Mouse (Mus musculus) hindbrain, embryonic 13.5 days (tissue): ENCODE data around the gene Mcat. TPM values are rescaled to one million over a fixed set of nuclear protein-coding genes. Genes with fewer than 3 reads are reported as not detected.
A peak's percentile ranks its signal among the peaks of the same experiment; 100 is the strongest.

Experiments
- ATAC-seq: fragments of 200-750 bp; cut with Nextera tagmentation; 2 replicates; pipeline ENCODE4 v1.8.0; 2017; ENCODE audit warnings: moderate TSS enrichment; ENCODE audit not compliant: low FRiP score
- H3K27ac ChIP-seq: fragments of 300-500 bp; sonication (generic); 2 replicates; pipeline ENCODE4 v1.5.1; 2015; ENCODE audit warnings: inconsistent platforms, mild to moderate bottlenecking, moderate library complexity
- H3K27me3 ChIP-seq: fragments of 300-500 bp; sonication (generic); 2 replicates; pipeline ENCODE4 v1.6.1; 2015; ENCODE audit warnings: mild to moderate bottlenecking, inconsistent platforms
- H3K36me3 ChIP-seq: fragments of 300-500 bp; sonication (generic); 2 replicates; pipeline ENCODE4 v1.6.1; 2015; ENCODE audit warnings: mild to moderate bottlenecking, inconsistent platforms
- H3K4me1 ChIP-seq: fragments of 300-500 bp; sonication (generic); replicated peaks from 2 replicates; pipeline ENCODE4 v1.6.1; 2015; ENCODE audit warnings: inconsistent platforms
- H3K4me2 ChIP-seq: fragments of 300-500 bp; sonication (generic); 2 replicates; pipeline ENCODE4 v1.6.1; 2015; ENCODE audit warnings: inconsistent platforms, mild to moderate bottlenecking, moderate library complexity
- H3K4me3 ChIP-seq: fragments of 300-500 bp; sonication (generic); 2 replicates; pipeline ENCODE4 v1.5.1; 2015; ENCODE audit warnings: mild to moderate bottlenecking, inconsistent platforms
- H3K9ac ChIP-seq: fragments of 300-500 bp; sonication (generic); 2 replicates; pipeline ENCODE4 v1.6.1; 2015; ENCODE audit warnings: mild to moderate bottlenecking, inconsistent platforms
- H3K9me3 ChIP-seq: fragments of 300-500 bp; sonication (generic); 2 replicates; pipeline ENCODE4 v1.6.1; 2016; ENCODE audit warnings: inconsistent platforms
- WGBS: fragments of 180-500 bp; shearing (Covaris S2); methylation state at CpG from one replicate; pipeline ENCODE4 v1.1.7; 2015; 5-methylcytosine and 5-hydroxymethylcytosine counted together
- polyA plus RNA-seq: library from polyadenylated mRNA; unstranded; fragments of >200 nt; fragmentation: Nextera tagmentation; extraction: Ambion mirVana; gene quantifications from 2 replicates; pipeline ENCODE4 v1.2.1, GENCODE M21; 2015

Gene Mcat
- polyA plus RNA-seq, 1 experiment from 2014 or later: 34.4 TPM

DNA sequence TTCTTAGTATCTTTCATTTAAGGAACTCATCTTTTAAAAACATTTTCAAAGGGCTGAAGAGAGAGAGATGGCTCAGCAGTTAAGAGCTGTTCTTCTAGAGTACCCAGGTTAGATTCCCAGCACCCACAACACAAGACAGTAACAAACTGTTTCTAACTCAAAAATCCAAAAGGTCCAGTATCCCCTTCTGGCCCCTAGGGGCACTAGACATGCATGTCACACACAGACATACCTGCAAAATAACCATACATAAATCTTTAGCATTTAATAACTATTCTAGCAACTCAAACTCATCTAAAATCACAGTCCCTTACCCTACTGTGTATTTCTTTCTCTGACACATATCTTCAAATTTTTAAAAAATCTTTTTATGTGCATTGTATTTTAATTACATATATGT is 9.8 kb downstream of the Mcat start:
- Histone ChIP-seq H3K27me3 (0 out of 2 replicates have a peak, but pooled peaks cover 4% of the 10 kb centered on the region), H3K9me3 (no peaks in the 10 kb centered on the region), H3K4me1 (peaks cover 13% of the 10 kb centered on the region), H3K4me2 (no peak overlapping the region), H3K9ac (no peak overlapping the region), H3K4me3 (no peak overlapping the region), H3K27ac (no peak overlapping the region), H3K36me3 (peaks cover 46% of the 10 kb centered on the region)
- ATAC-seq: no peak

DNA sequence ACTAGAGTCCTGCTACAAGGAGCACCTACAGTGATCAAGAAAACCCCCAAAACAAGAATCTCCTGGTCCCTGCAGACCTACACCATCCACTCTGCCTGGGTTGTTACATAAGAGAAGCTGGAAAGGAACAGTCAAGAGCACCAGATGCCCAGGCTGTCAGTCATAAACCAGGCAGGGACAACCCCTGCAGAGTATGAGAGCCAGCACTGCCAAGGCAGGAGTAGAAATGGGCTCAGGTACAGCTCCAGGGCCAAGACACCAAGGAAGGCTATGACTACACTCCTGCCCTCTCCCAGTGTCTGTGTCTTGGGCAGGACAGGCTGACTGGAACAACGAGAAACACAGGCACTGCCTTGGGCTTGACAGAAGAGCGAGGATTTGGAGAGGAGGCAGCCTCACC is 13.4 kb downstream of the Mcat start:
- H3K9me3 ChIP-seq: no peaks in the 10 kb centered on the region
- no peak overlapping the region for H3K4me3 ChIP-seq
- peaks cover 8% of the 10 kb centered on the region for H3K4me1 ChIP-seq
- no peaks in the 10 kb centered on the region for H3K27me3 ChIP-seq
- no peak overlapping the region for H3K4me2 ChIP-seq
- H3K36me3 ChIP-seq: peaks cover 83% of the 10 kb centered on the region
- WGBS: 93% methylated on average over 2 of the region's 2 CpGs
- no peak overlapping the region for H3K27ac ChIP-seq
- H3K9ac ChIP-seq: no peak overlapping the region
- no peak for ATAC-seq

DNA sequence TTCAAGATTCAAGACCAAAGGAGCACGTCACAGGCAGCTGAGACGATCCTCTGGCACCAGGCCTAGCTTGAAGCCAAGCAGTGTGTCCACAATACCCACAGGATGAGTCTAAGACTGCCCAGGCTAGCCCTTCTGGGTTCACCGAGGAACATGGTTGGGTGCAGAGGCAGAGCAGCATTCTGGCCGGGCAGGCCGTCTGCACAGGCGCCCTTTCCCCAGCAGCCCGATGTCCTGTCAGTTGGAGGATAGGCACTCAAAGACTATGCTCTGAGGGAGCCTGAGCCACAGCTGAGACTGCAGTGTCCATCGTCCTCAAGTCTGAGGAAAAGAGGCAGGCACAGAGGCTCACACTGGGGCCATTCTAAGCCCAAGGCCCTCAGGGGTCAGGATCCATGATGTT is 16.4 kb downstream of the Mcat start:
- Histone ChIP-seq H3K27ac (no peak overlapping the region), H3K9me3 (no peaks in the 10 kb centered on the region), H3K4me3 (no peak overlapping the region), H3K27me3 (no peaks in the 10 kb centered on the region), H3K4me2 (no peak overlapping the region), H3K36me3 (peaks cover 72% of the 10 kb centered on the region), H3K4me1 (no peaks in the 10 kb centered on the region), H3K9ac (no peak overlapping the region)
- whole genome bisulfite sequencing: 94% methylated on average over 8 of the region's 8 CpGs
- ATAC-seq: no peak

DNA sequence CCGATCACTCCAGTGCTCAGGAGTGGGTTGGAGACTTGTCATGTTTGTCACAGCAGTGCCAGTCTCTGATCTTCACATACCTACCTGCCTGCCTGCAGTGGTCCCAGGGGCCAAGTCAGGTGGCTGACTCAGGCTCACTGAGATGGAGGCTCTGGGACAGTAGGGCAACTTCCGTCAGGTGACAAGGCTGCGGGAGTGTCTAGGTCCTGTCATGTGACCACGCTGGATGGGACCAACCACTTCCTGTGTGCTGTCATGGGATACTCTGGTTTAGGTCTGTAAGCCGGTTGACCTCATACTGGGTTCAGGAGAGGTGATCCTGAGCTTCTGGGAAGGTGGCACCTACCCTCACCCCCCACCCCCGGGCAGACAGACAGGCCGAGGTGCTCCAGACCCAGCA is 17.6 kb downstream of the Mcat start:
- Histone ChIP-seq H3K27me3 (no peaks in the 10 kb centered on the region), H3K36me3 (peaks cover 61% of the 10 kb centered on the region)
- WGBS: 96% methylated on average over 7 of the region's 7 CpGs

DNA sequence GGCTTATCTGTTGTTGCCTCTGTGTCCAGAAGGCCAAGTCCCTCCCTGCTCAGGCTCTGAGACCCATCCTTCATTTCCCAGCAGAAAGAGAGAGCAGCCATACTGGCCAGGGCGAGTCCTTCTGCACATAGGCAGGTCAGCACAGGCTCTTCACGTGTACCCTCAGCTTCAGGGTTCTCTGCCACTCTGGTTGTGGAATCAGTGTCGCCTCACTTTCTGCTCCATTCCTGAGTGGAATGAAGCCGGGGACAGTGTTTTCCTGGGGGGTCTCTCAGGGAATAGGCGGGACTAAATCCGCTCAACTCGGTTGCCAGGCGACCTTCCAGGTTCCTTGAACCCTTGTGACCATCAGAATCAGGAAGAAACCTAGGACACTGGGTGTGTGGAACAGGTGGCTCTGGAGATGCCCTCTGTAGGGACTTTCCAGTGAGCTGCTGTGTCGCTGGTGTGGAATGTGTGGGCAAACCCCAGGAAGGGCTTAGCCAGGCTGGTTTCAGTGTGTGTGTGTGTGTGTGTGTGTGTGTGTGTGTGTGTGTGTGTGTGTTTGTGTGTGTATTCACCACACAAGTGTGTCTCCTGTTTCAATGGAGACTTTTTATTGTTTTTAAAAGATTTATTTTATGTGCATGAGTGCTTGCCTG is 21.8 kb downstream of the Mcat start:
- whole genome bisulfite sequencing: 86% methylated on average over 9 of the region's 9 CpGs
- H3K36me3 ChIP-seq: peaks cover 18% of the 10 kb centered on the region
- no peaks in the 10 kb centered on the region for H3K27me3 ChIP-seq
- H3K4me3 ChIP-seq: no peak overlapping the region
- no peak overlapping the region for H3K9ac ChIP-seq
- no peaks in the 10 kb centered on the region for H3K4me1 ChIP-seq
- no peak for ATAC-seq
- H3K27ac ChIP-seq: no peak overlapping the region
- H3K4me2 ChIP-seq: no peak overlapping the region
- no peaks in the 10 kb centered on the region for H3K9me3 ChIP-seq

More for the DNA sequence above, 17.6 kb downstream of the Mcat start:
- ATAC-seq: no peak
- Histone ChIP-seq H3K4me2 (no peak overlapping the region), H3K4me3 (no peak overlapping the region), H3K9me3 (no peaks in the 10 kb centered on the region), H3K4me1 (no peaks in the 10 kb centered on the region), H3K27ac (no peak overlapping the region), H3K9ac (no peak overlapping the region)

DNA sequence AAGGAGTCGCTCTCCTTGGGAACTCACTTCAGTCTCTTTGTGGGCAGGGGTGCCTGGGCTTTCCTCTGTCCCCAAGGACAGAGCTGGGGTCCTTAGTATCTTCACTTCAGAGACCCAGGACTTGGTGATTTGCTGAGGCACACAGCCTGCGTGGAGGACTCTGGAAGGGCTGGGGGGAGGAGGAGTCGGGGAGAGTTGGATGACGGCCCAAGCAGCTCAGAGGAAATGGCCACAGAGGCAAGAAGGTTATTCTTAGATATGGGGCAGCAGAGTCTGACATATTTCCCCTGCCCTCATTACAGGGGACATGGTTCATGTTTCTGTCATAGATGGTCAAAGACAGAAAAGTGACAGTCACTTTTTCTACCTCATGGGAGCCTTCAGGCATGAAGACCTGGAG is 23.7 kb downstream of the Mcat start:
- Histone ChIP-seq H3K9ac (no peak overlapping the region), H3K4me3 (no peak overlapping the region), H3K36me3 (no peaks in the 10 kb centered on the region; the same call in 1 of the 2 replicates), H3K27ac (no peak overlapping the region), H3K9me3 (no peaks in the 10 kb centered on the region), H3K27me3 (no peaks in the 10 kb centered on the region), H3K4me2 (no peak overlapping the region), H3K4me1 (no peaks in the 10 kb centered on the region)
- no peak for ATAC-seq
- 82% methylated on average over 4 of the region's 4 CpGs for WGBS

DNA sequence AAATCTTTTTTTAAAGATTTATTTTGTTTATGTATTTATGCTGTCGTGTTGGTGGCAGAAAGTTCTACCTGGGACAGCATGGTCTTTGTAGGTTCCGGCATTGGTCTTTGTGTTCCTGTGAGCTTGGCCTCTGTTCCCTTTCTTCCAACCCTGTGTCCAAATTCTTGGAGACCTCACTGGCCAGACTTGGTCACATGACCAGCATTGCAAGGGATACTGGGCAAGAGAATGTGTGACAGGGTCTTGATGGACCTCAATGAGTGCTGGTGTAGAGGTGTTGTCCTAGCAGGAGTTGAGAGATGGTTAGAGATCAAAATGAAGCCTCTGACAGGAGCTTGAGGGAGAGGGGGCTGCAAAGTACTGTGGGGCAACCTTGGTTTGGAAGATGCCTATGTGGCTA is 24.7 kb downstream of the Mcat start:
- Histone ChIP-seq H3K4me3 (no peak overlapping the region), H3K4me1 (no peaks in the 10 kb centered on the region), H3K36me3 (no peaks in the 10 kb centered on the region), H3K4me2 (no peak overlapping the region), H3K27me3 (no peaks in the 10 kb centered on the region), H3K9ac (no peak overlapping the region), H3K9me3 (no peaks in the 10 kb centered on the region), H3K27ac (no peak overlapping the region)
- 99% methylated on average over 2 of the region's 2 CpGs for WGBS
- ATAC-seq: no peak

DNA sequence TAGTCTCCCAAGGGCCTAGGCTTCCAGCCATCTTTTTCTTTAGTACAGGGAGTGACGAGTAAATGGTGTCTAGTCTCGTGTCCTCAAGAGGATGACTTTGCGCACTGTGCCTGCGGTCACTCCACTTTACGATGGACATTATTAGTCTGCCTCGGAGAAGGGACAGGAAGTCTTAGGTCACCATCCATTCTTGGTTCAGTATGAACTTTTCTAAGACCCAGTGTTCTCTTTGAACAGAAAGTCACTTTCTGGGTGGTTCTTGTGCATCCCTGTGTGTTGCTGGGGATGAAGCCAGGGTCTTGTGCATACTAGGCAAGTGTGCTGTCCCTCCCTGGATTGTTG is 27.7 kb downstream of the Mcat start:
- no peaks in the 10 kb centered on the region for H3K4me1 ChIP-seq
- no peaks in the 10 kb centered on the region for H3K27me3 ChIP-seq
- H3K36me3 ChIP-seq: no peaks in the 10 kb centered on the region
- no peak overlapping the region for H3K4me2 ChIP-seq
- ATAC-seq: no peak
- 93% methylated on average over 6 of the region's 6 CpGs for WGBS
- no peaks in the 10 kb centered on the region for H3K9me3 ChIP-seq
- no peak overlapping the region for H3K9ac ChIP-seq
- H3K4me3 ChIP-seq: no peak overlapping the region
- no peak overlapping the region for H3K27ac ChIP-seq

DNA sequence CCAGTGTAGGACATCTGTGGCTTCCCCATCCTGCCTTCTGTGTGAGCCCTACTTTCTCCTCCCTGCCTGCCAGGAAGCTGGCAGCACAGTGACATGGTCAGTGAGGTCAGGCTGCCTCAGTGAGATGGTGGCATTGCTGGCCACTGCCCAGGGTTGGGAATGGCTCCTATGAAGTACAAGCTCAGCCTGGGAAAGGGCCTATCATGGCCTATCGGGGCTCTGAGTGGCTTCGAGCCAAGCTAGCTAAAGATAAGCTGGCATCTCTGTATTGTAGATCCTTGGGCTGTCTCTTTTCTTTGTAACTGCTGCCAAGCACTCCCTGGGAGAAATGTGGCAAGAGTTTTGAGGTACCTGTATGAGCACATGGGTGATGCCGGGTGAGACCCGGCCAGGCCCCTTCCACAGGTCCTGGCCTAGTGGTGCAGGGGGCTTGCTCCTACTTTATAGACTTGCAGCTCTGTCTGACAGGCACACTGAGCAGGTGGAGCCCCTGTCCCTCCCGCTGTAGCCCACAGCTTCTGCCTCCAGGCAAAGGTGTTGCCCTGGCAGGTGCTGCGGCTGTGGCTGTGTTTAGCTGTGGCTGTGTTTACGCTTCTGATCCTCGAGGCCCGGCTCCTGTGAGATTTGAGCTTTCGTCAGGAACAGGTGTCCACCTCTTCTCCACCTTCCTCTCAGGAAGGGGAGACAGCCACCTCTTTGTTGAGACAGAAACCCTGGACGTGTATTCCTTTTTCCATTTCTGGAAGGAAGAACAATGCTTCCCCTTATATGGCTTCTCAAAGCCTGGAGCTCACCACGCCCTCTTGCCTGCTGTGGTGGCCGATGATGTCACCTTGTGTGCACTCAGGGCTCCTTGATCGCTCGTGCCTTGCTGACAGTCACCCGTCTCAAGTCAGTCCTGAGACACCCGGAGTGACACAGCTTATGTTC is 28.4 kb downstream of the Mcat start:
- no peak for ATAC-seq
- Histone ChIP-seq H3K27ac (no peak overlapping the region), H3K9me3 (no peaks in the 10 kb centered on the region), H3K9ac (0 out of 2 replicates have a peak overlapping the region, but pooled peaks have one; percentile 1), H3K4me3 (no peak overlapping the region), H3K27me3 (no peaks in the 10 kb centered on the region), H3K4me1 (no peaks in the 10 kb centered on the region), H3K4me2 (no peak overlapping the region), H3K36me3 (no peaks in the 10 kb centered on the region)
- 83% methylated on average over 17 of the region's 17 CpGs for WGBS

DNA sequence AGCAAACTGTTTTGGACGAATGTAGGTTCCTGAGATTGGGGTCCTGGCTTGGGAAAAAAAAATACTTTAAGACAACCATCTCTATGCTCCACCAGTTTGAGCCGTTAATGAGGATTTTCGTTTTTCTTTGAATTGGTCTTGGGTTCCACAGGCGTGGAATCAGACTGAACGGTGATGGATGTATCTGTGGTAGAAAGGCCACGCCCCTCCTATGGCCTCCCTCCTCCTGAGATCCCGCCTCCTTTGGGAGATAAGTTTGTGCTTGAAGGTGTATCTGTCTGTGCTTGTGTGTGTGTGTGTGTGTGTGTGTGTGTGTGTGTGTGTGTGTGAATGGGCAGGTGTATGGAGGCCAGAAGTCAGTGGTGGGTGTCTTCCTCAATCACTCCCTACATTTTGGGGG is 31.0 kb downstream of the Mcat start:
- 83% methylated on average over 7 of the region's 7 CpGs for WGBS
- no peaks in the 10 kb centered on the region for H3K4me1 ChIP-seq
- H3K9ac ChIP-seq: no peak overlapping the region

DNA sequence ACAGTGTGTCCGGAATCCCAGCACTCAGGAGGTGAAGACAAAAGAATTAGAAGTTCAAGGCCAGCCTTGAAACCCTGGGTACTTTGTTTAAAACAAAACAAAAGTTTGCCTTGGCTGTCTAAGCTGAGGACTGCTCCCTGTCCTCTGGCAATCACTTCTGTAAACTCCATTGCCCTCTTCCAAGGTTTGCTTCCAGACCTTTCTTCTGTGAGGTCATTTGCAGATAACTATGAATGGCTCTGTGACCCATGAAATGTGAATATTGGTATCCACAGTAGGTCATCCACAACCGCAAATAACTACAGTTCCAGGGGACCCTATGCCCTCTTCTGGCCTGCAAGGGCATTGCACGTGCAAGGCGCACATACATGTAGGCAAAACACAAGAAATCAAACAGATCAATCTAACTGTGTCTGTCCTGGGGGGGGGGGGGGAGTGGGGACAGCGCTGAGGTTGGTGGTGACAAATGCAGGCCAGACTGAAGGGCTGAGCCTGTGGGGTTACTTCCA is 31.6 kb downstream of the Mcat start:
- no peak overlapping the region for H3K9ac ChIP-seq
- ATAC-seq: no peak
- no peaks in the 10 kb centered on the region for H3K9me3 ChIP-seq
- no peak overlapping the region for H3K27ac ChIP-seq
- H3K27me3 ChIP-seq: peaks cover 18% of the 10 kb centered on the region
- H3K4me2 ChIP-seq: no peak overlapping the region
- H3K36me3 ChIP-seq: no peaks in the 10 kb centered on the region
- 88% methylated on average over 4 of the region's 5 CpGs for WGBS
- H3K4me1 ChIP-seq: peaks cover 3% of the 10 kb centered on the region
- no peak overlapping the region for H3K4me3 ChIP-seq

More for the DNA sequence above, 31.0 kb downstream of the Mcat start:
- Histone ChIP-seq H3K27ac (no peak overlapping the region), H3K36me3 (no peaks in the 10 kb centered on the region), H3K4me2 (no peak overlapping the region), H3K4me3 (no peak overlapping the region), H3K27me3 (peaks cover 12% of the 10 kb centered on the region), H3K9me3 (no peaks in the 10 kb centered on the region)
- no peak for ATAC-seq

DNA sequence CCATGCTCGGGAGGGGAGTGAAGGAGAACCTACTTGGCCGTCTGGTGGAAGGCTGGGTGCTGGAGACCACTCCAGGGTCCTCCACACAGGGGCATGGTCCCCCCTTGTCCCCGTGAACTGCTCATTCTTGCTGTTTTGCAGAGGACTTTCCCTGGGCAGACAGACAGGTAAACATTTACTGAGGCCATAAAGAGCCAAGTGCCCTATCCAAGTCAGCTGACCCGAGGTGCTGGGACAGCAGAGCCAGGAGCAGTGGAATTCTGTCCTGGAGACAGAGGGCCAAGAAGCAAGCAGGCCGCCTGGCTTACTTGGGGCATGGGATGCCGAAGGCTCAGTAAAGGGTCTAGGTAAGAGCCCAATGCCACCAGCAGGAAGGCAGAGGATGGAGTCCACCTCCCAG is 32.9 kb downstream of the Mcat start:
- Histone ChIP-seq H3K9me3 (no peaks in the 10 kb centered on the region), H3K27ac (no peak overlapping the region), H3K36me3 (no peaks in the 10 kb centered on the region), H3K4me1 (peaks cover 17% of the 10 kb centered on the region), H3K27me3 (peaks cover 31% of the 10 kb centered on the region), H3K4me2 (no peak overlapping the region), H3K4me3 (no peak overlapping the region), H3K9ac (no peak overlapping the region)
- no peak for ATAC-seq
- 82% methylated on average over 6 of the region's 6 CpGs for WGBS

DNA sequence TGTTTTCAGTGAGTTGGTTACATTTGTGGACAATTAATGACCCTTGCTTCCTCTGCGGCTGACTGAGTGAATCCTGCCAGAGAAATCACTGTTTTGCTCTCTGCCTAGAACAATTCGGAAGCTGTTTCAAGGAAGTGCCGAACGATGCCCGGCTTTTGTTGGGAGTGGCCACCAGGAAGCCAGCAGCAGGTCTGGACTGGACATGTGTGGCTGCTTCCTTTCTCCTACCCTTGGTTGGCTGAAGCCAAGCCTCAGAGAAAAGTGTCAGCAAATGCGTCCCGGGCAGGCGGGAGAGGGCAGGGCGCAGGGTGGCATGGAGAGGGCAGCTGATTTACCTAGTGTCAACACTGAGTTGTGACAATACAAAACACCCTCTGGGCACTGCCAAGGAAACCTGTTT is 33.4 kb downstream of the Mcat start:
- Histone ChIP-seq H3K36me3 (no peaks in the 10 kb centered on the region), H3K9ac (no peak overlapping the region), H3K9me3 (no peaks in the 10 kb centered on the region), H3K27ac (no peak overlapping the region), H3K27me3 (peaks cover 36% of the 10 kb centered on the region), H3K4me3 (no peak overlapping the region), H3K4me2 (no peak overlapping the region), H3K4me1 (peaks cover 17% of the 10 kb centered on the region)
- WGBS: 84% methylated on average over 9 of the region's 9 CpGs
- no peak for ATAC-seq
